Mouse (Mus musculus) stomach, postnatal 0 days (tissue): Measurements from ENCODE around the gene Dnmt3a.

Source experiments
- CTCF ChIP-seq: IDR thresholded peaks from 2 replicates; pipeline ENCODE4 v1.5.1; 2016; ENCODE audit warnings: antibody characterized with exemption, low read depth, mild to moderate bottlenecking, moderate library complexity
- EP300 ChIP-seq: optimal IDR thresholded peaks from 2 replicates; pipeline ENCODE3; 2016; ENCODE audit warnings: antibody characterized with exemption

DNA sequence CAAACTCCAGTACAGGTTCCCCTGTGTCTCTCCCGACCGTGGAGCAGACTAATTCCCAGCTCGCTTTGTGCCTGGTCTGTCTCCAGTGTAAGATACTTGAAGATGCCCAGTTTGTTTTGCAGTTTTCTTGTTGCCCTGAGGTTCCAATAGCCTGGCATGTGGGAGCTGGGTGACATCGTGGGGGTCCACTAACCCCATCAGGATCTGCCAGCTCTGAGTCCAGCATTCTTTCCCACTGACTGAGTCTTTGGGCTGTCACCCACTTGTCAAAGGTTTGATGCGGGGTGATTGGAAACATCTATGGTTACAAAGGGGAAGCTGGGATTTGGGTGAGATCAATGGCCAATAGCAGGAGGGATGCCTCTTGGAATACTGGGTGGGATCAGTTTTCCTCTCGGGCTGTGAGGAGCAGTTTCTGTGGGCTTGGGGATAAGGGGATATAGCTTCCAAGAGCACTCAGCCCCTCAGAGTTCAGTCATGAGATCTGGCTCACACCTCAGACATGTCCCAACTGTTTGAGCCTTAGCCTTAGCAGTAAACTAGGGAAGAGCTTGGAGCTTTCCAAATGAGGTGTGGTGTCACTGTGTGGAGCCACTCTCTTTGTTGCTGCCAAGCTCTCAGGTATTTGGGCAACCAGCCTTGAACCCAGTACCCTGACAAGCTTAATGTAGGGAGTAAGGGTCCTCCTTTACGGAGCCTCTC lies 27.4 kb downstream of the Dnmt3a start:
- no peak for TF ChIP-seq CTCF
- no peak for TF ChIP-seq EP300
